Mouse (Mus musculus) spleen, postnatal 4 days (tissue): ENCODE measurements around the gene Six5.
"Not testable (repeated sequence)": the region's sequence is repeated elsewhere in the genome, so short reads cannot be mapped to it uniquely, and the experiment has no call there.

Source experiments
- DNase-seq, 2 experiments: peaks; one replicate each; pipeline ENCODE4 v3.0.0; 2022; ENCODE audit warnings: low spot score in 2 of 2

The Six5 gene

DNA sequence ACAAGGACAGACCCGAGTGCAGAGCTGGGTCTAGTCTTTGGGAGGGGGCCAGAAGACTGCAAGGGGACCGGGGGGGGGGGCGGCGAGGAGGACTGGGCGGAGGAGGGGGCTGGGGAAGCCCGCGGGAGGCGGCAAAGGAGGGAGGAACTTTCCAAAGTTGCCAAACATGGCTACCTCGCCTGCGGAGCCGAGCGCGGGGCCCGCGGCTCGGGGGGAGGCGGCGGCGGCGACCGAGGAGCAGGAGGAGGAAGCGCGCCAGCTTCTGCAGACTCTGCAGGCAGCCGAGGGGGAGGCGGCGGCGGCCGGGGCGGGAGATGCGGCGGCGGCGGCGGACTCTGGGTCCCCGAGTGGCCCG lies at the start of gene Six5:
TSS of gene Six5 (plus strand) at position 124 of the 355 bp plus-strand sequence.
- DNase-seq: peak; percentile 51 to 82

GRCm38 (mm10) chr7:19044616-19045015 lies 49.8 kb upstream of the Six5 start:
- DNase-seq: no peak

- DNase-seq: no peak
Observed at GRCm38 (mm10) chr7:19046286-19047069, 47.9 kb upstream of the Six5 start.

DNA sequence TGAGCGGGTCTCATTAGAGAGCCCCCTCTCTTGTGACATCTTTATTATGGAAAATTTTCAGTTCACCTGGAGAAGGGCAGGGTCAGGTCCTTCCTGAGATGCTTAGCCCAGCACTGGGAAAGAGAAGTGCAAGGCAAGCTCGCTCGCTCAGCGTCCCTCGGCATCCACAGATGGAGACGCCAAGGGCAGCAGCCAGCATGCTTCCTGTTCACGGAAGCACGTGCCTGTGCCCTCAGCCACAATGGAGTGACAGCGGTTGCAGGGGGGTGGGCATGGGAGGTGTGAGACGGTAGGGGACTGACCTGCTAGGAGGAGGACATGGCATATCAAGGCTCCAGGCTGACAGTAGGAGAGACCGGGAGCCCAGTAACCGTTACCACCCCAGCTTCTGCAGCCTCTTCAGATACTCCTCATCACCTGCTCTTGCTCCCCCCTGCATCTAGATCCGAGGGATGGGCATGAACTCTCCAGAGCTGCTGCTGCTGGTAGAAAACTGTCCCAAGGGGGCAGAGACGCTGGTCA lies 46.3 kb upstream of the Six5 start:
- DNase-seq: no peak

DNA sequence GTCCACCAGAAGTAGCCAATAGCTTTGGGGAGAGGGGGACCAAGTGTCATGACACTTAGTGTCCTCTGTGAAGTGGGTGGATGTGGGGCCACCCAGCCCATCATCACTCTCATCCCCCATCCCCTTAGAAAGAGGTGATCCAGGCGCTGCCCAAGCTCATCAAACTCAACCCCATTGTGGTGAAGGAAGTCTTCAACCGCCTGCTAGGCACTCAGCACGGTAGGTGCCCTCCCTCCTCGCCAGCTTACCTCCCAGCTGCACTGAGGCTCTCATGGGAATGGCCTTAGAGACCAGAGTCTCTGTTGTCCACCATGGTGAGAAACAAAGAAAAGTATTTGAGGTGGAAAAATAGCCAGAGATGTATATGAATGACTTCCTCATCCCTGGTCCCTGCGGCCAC lies 45.1 kb upstream of the Six5 start:
- no peak for DNase-seq

DNA sequence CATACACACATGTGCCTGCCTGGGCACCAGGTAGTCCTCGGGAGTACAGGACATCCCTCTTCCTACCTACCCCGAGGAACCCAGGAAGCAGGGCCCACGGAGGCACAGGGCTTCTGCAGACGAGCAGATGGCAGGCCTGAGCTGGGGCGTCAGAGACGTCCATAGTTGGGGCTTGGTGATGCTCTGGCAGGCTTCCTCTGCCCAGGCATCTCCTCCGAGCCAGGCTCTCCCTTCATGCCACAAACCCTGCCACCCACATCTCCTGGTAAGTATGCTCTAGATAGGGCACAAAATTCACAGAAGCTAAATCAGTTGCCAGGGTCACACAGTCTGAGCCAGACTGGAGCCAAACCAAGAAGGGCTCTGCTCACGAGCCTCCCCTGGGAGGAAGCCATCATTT lies 44.2 kb upstream of the Six5 start:
- DNase-seq: no peak

GRCm38 (mm10) chr7:19051161-19051560 lies 43.2 kb upstream of the Six5 start:
- no peak for DNase-seq

DNA sequence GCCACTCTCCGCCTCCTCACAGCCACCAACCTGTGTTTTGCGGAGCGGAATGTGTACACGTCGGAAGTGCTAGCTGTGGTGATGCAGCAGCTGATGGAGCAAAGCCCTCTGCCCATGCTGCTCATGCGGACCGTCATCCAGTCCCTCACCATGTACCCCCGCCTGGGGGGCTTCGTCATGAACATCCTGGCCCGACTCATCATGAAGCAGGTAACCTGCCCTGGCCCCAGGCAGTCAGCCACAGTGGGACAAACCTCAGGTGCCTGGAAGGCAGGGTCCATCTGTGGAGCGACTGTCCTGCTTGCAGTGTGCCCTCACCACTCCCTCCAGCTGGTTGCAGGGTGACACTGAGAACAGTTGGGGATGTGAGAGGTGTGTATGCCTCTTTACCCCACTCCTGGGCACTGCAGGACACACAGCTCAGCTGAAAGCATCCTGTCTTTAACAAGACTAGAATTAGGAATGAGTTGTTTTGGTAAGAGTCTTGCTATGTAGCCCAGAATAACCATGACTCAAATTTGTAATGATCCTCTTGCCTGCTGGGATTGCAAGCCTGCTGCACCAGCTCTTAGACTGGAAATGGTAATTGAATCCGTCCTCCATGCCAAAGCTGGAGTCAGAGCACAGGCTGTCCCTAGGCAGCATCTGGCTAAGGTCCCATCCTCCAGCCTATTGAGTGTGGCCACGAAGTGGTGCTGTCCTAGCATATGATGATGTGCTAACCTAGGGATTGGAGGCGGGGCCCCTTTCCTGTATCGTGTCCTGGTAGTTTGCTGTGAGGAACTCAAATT lies 41.9 kb upstream of the Six5 start:
- no peak for DNase-seq

GRCm38 (mm10) chr7:19053136-19053532 lies 41.3 kb upstream of the Six5 start:
- DNase-seq: peak in 1 of 2 experiments; percentile 56

DNA sequence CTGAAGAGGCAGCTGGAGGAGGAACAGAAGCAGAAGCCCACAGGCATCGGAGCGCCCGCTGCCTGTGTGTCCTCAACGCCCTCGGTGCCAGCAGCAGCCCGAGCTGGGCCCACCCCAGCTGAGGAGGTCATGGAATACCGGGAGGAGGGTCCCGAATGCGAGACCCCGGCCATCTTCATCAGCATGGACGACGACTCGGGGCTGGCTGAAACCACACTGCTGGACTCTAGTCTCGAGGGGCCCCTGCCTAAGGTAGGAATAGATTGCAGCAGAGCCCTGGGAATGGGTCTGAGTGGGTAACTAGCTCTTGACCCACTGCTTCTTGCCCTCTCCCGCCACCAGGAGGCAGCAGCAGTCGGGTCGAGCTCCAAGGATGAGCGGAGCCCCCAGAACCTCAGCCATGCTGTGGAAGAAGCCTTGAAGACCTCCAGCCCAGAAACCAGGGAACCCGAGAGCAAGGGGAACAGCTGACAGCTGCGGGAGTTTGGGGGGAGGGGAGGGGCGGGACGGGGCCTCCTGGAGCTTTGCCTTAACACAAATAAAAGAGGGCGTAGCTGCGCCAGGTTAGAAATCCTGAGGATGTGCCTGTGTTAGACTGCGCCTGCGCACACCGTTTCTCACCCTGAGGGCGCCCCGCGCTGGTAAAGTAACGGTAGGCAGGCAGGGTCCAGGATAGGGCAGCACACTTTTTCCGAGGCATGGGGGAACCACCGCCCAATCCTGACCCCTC lies 40.2 kb upstream of the Six5 start, which contains the start of gene Rsph6a:
TSS of gene Rsph6a (plus strand) at position 644 of the 730 bp plus-strand sequence.
- no peak for DNase-seq

GRCm38 (mm10) chr7:19054777-19055076 lies 39.7 kb upstream of the Six5 start:
- peak in 1 of 2 experiments; percentile 62 for DNase-seq

GRCm38 (mm10) chr7:19055108-19055507 lies 39.3 kb upstream of the Six5 start:
- DNase-seq: peak in 1 of 2 experiments; percentile 58

- no peak for DNase-seq
Observed at GRCm38 (mm10) chr7:19057405-19057804, 37.0 kb upstream of the Six5 start.

GRCm38 (mm10) chr7:19065896-19066295 lies 28.5 kb upstream of the Six5 start:
- peak in 1 of 2 experiments; percentile 60 for DNase-seq

GRCm38 (mm10) chr7:19067063-19067462 lies 27.3 kb upstream of the Six5 start:
- DNase-seq: peak in 1 of 2 experiments; percentile 62

DNA sequence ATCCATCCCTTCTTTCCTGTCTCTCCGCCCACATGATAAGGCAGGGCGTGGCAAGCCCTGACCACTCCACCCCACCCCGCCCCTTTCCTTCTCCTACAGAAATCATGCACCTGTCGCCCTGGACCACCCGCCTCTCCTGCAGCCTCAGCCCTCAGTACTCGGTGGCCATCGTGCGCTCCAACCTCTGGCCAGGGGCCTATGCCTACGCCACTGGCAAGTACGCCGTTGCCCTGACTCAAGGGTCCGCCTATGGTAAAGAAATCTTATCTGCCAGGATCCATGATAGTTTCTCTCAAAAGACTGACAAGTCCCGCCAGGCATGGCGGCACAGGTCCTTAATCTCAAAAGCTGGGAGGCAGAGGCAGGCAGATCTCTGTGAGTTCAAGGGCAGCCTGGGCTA lies 26.5 kb upstream of the Six5 start:
- DNase-seq: peak in 1 of 2 experiments; percentile 59

- peak; percentile 72 to 89 for DNase-seq
Observed at GRCm38 (mm10) chr7:19068707-19069106, 25.7 kb upstream of the Six5 start.

DNA sequence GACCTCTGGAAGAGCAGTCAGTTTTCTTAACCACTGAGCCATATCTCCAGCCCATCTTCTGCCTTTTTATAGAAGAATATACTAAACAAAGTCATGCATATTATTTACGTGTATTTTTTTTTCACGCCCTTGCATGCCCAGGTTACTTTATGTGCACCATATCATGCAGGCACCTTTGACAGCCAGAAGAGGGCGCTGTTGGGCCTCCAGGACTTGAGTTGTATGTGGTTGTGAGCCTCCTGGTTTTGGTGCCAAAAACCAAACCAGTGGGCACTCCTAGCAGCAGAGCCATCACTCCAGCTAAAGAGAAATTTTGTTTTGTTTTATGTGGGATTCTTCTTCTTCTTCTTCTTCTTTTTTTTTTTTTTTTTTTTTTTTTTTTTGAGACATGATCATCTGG lies 24.9 kb upstream of the Six5 start:
- peak in 1 of 2 experiments; percentile 78 for DNase-seq

- DNase-seq: not testable (repeated sequence)
Observed at GRCm38 (mm10) chr7:19071024-19071423, 23.4 kb upstream of the Six5 start.

DNA sequence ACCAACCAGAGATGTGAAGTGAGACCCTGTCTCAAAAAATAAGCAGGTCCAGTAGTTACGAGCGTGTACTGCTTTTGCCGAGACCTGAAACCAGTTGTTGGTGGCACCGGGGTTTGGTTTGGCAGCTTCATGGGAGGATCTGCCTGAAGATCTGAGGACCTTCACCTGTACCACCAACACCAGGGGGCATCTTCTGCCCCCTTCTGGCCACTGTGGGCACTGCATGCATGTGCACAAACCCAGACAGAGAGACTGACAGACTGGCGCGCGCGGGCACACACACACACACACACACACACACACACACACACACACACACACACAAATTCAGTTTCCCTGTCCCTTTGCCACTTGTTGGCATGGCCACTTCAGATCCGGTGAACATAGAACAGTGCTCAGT lies 20.9 kb upstream of the Six5 start:
- DNase-seq: peak; percentile 55 to 81

DNA sequence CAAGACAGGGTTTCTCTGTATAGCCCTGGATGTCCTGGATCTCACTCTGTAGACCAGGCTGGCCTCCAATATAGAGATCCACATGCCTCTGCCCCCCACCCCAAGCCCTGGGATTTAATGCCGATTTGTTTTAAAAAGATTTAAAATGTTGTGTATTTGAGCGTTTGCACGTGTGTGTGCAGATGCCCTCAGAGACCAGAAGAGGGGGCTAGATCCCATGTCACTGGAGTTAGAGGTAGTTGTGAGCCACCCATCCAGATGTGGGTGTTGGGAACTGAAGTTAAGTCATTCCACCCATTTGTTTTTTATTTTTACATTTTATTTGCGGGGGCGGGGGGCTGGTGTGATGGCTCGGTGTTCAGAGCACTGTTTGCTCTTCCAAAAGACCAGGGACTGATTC lies 19.9 kb upstream of the Six5 start:
- DNase-seq: no peak

DNA sequence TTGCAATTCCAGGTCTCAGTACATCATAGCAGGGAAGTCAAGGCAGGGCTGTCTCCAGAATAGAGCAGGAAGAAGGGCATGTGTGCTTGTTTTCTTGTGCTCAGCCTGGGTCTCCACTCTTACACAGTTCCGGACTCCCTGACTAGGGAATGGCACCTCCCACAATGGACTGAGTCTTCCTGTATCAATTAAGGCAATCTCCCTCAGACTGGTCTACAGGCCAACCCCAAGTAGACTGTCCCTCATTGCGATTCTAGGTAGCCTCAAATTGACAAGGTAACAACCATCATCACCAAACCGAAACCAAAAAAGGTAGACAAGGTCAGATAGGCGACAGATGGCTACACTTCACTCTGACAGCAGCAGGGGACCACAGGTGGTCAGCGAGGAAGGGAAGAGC lies 19.2 kb upstream of the Six5 start:
- no peak for DNase-seq
